Mouse (Mus musculus): Measurements from ENCODE around the gene G0s2. TPM values are rescaled to one million over a fixed set of nuclear protein-coding genes. Genes with fewer than 3 reads are reported as not detected.
"Not testable (repeated sequence)": the region's sequence is repeated elsewhere in the genome, so short reads cannot be mapped to it uniquely, and the experiment has no call there.

Gene G0s2
- total RNA-seq, 2 experiments from 2014 or later = 45.2 to 61.4 TPM

GRCm38 (mm10) chr1:193289914-193290313 is 16.9 kb upstream of the G0s2 start:
- no peak for DNase-seq (ENCODE audit: low spot score in 2 of 2)

GRCm38 (mm10) chr1:193289076-193289475 is 16.1 kb upstream of the G0s2 start:
- DNase-seq (ENCODE audit: low spot score in 2 of 2) = no peak

DNA sequence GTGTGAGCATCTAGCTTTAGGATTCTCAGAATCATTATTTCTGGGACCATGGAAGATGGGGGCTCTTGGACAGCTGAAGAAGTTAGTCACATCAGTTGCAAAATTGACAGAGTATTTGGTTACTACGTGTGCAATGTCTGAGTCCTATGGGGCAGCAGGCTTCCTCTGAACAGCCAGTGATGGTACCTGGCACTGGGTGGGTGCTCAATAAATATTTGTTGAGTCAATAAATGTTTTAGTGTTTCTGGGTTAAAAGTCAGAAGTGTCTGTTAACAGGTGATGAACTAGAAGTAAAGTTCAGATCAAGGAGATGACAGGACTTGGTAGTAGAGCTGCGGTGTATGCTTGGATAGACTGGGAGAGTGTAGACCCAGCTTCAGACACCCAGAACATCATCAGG is 14.6 kb upstream of the G0s2 start:
- DNase-seq (ENCODE audit: low spot score in 2 of 2) = no peak

DNA sequence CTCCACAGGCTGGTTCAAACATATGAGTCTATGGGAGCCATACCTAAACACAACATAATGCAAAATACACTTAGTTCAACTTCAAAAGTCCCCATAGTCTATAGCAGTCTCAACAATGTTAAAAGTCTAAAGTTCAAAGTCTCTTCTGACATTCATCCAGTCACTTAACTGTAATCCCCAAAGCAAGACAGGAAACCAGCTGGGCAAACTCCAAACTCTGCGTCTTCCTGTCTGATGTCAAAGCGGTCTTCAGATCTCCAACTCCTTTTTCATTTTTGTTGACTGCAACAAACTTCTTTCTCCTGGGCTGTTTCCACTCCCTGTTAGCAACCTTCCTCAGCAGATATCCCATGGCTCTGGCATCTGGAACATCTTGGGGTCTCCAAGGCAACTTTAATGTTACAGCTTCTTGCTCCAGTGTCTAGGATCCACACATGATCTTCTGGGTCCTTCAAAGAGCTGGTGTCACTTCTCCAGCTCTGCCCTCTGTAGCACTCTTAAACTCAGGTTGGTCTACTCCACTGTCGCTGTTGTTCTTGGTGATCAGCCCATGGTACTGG is 12.8 kb upstream of the G0s2 start:
- not testable (repeated sequence) for DNase-seq (ENCODE audit: low spot score in 2 of 2)

GRCm38 (mm10) chr1:193284228-193284779 is 11.3 kb upstream of the G0s2 start:
- DNase-seq (ENCODE audit: low spot score in 2 of 2) = no peak

DNA sequence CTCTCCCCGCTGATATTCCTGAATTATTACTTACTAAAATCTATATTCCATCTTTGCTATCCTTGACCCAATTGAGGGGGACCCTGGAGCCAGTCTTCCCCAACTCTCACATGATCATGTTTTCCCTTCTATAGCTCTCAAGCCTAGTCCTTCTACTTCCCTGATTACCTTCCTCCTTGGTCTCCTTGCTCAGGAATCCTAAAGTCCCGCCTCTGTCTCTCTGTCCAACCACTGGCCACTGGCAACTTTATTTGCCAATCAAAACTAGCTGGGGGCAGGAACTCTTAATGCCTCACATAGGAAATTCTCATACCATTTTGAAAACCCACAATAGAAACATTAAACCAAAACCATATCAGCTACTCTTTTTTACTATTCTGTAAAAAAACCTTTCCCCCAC is 8.3 kb upstream of the G0s2 start:
- no peak for DNase-seq (ENCODE audit: low spot score in 2 of 2)

GRCm38 (mm10) chr1:193279492-193279891 is 6.5 kb upstream of the G0s2 start:
- DNase-seq (ENCODE audit: low spot score in 2 of 2) = no peak

- peak in 1 of 2 experiments; percentile 14 for DNase-seq (ENCODE audit: low spot score in 2 of 2)
Observed at GRCm38 (mm10) chr1:193278414-193279045, 5.5 kb upstream of the G0s2 start.

DNA sequence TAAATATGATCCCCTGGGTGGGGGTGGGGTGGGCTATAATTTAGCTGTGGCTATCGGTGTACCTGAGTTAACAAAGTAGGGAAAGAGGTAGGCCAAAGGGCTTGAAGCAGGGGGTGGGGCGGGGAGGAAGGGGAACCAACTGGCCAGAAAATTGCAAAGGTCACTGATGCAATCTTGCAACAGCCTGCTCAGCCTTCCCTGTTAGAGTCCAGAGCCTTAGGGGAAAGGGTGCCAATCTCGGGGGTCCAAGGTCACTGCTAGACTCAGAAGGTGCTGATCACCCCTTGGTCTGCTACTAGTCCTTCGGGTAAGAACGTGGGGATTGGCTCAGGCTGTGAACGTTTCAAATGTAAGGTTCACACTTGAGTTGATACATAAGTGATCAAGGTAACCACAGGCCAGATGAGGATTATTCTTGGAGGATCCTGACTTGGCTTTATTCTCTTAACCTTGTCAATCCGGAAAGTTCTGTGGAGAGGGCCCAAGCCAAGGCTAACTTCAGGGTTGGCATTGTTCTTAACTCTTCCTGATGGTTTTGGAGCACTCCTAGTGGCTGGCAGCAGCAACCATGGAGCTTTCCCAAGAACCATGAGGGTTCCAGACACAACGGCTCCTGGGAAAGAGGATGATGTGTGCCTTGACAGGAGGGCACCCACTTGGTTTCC is 1.5 kb upstream of the G0s2 start:
- no peak for DNase-seq (ENCODE audit: low spot score in 2 of 2)

DNA sequence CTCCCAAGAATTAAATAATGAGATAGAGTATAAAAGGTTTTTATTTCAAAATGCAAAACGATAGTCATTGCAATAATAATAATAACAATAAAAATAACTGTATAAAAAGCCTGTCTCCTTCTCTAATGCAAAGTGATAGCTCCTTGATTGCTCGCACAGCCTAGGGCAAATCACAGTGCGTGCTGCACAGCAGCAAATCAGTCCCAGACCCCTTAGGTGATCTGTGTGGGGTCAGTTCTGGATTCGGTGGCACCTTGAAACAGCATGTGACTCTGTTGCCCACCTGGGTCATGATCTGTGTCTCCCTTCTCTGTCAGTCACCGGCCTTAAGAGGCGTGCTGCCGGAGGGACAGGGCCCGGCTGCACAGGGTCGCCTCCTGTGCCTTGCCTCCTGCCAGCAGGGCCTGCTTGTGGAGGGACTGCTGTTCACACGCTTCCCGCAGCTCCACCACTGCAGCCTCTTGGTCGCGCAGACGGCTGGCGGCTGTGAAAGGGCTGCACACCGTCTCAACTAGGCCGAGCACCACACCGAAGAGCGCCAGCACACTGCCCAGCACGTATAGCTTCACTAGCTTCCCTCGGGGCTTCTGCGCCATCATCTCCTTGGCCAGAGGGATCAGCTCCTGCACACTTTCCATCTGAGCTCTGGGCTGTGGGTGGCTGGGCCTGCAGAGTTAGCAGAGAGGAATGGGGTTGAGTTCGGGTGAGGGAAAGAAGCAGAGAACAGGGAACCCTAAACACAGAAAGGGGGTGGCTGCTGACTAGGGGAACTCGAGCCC is 691 bp downstream of the G0s2 start:
- DNase-seq (ENCODE audit: low spot score in 2 of 2) = peak in 1 of 2 experiments; percentile 49

- DNase-seq (ENCODE audit: low spot score in 2 of 2) = no peak
Observed at GRCm38 (mm10) chr1:193270965-193271763, 1.9 kb downstream of the G0s2 start.

- DNase-seq (ENCODE audit: low spot score in 2 of 2) = no peak
Observed at GRCm38 (mm10) chr1:193265734-193266133, 7.3 kb downstream of the G0s2 start.

DNA sequence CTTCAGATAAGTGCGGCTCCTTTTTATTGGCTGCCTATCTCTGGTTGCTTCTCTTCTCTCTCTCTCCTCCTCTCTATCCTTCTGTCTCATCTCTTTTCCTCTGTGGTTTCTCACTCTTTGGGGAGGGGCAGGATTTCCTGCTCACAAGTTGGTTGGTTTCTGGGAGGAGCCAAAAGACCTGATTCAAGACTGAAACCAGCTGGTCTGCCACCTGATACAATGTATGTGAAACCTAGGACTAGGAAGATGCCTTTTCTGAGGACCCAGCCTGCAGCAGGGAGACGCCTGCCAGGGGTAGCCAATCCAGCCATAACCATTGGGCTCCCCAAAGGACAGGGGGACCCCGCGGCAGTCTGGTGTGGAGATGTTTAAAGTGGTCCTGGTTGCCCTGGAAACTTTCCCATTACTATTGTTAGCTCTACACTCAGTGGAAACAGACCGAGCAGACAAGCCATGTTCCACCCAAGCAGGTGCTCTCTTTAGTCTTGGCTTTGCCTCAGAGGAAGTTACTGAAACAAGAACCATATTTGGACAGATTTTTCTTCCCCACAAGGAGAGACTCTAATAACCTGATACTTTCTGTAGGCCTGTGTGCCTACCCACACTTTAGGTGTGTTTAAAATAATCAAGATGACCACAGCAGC is 8.9 kb downstream of the G0s2 start, which contains the start of gene Hsd11b1:
Hsd11b1 (minus strand) TSS at position 121 of the 644 bp plus-strand sequence.
- DNase-seq (ENCODE audit: low spot score in 2 of 2) = no peak

- DNase-seq (ENCODE audit: low spot score in 2 of 2) = no peak
Observed at GRCm38 (mm10) chr1:193263026-193263907, 9.8 kb downstream of the G0s2 start.

DNA sequence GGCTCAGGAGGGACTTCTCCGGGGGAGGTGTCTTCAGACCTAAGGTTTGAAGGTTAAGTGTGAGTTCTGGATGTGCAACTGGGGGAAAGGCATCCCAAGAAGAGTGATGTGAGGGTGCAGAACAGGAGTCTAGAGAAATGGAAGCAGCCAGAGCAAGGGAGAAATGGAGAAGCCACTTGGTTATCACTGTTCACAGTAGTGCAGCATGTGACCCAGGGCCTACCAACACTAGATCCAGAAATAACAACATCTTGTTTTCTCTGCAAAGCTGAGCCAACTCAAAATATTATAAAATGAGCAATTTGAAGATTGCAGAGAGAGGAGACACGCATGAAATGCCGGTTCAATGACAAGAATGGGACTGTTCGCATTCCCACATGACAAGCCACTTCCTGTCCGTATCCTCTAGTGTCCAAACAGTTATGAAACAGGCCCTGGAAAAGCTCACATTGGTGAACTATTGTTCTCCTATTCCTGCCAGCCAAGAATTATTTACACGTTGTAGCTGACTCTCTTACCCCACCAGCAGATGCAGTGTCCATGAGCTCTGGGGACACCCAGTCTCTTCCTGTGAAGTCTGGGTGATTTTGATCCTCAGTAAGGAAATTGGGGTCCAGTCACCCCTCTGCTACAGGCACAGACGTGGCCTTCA is 11.0 kb downstream of the G0s2 start:
- DNase-seq (ENCODE audit: low spot score in 2 of 2) = no peak

GRCm38 (mm10) chr1:193259559-193259958 is 13.5 kb downstream of the G0s2 start:
- DNase-seq (ENCODE audit: low spot score in 2 of 2) = no peak

- no peak for DNase-seq (ENCODE audit: low spot score in 2 of 2)
Observed at GRCm38 (mm10) chr1:193256621-193257098, 16.4 kb downstream of the G0s2 start.

DNA sequence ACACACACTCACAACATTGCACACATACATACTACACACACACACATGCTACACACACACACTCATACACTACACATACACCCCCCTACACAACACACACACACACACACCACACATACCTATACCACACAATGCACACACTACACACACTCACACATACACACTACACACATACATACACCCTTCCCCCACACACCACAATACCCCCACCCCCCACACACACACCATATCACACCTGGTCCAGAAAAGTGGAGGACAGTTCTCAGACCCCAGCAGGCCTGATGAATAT is 16.8 kb downstream of the G0s2 start:
- no peak for DNase-seq (ENCODE audit: low spot score in 2 of 2)
